Mouse (Mus musculus): Measurements from ENCODE around the gene Olfr13. TPM values are rescaled to one million over a fixed set of nuclear protein-coding genes. Genes with fewer than 3 reads are reported as not detected.
"Not testable (repeated sequence)": the region's sequence is repeated elsewhere in the genome, so short reads cannot be mapped to it uniquely, and the experiment has no call there.

Gene Olfr13
- not detected in 2 replicates for polyA plus RNA-seq (2016; fragmentation: Nextera tagmentation; extraction: Ambion mirVana)

DNA sequence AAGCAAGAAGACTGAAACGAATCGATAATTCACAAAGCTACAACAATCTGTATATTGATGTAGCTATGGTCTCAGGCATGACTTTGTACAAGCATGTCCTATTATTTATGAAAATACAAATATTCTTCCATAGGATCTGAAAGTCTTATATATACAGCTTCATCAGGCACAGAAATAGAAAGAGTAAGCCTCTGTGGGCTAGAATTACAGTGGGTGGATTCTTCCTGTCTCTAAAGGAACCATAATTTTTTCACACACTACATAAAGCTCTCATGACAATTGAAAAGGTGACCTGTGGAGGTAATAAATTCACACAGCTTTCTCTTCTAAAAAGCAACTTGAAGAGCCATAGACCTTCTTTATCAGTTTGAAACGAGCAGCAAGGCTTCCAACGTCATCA, at the start of gene Olfr13:
TSS of gene Olfr13 (plus strand) at position 301 of the 400 bp plus-strand sequence.
- no peaks in the 10 kb centered on the region for H3K9me3 ChIP-seq (replicated peaks)
- WGBS = 82% methylated on average over 4 of the region's 4 CpGs
- DNase-seq (ENCODE audit: low spot score) = no peak

DNA sequence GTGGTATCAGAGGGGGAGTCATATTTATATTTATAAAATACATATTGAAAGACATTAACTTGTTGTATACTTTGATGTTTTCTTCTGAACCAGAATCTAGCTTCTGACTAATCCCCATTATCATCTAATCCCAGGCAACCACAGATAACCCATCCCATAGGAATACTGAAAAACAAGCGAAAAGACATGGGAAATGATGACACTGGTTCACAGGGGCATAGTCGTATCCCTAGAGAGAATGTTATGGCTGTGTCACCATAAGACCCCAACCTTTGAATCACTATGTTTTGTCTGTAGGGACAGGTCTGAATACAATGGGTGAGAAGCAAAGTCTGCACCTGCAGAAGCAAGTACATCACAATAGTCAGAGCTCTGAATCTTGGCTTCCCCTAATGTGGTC, 25.7 kb upstream of the Olfr13 start, which contains the start of gene Olfr237-ps1:
TSS of gene Olfr237-ps1 (plus strand) at position 301 of the 400 bp plus-strand sequence.
- 93% methylated on average over 2 of the region's 2 CpGs for WGBS
- H3K36me3 ChIP-seq; H3K9me3 ChIP-seq (replicated peaks); H3K4me3 ChIP-seq; H3K27ac ChIP-seq; DNase-seq (ENCODE audit: low spot score); H3K4me1 ChIP-seq; H3K27me3 ChIP-seq (ENCODE audit: low read depth, poor library complexity, severe bottlenecking): not testable (repeated sequence)

More for the DNA sequence above, at the start of gene Olfr13:
- Histone ChIP-seq H3K27ac (no peak within 1 kb of the TSS), H3K36me3 (no peaks in the 10 kb centered on the region), H3K4me3 (no peak within 1 kb of the TSS), H3K27me3 (ENCODE audit: low read depth, poor library complexity, severe bottlenecking) (no peaks in the 10 kb centered on the region), H3K4me1 (no peaks in the 10 kb centered on the region)

DNA sequence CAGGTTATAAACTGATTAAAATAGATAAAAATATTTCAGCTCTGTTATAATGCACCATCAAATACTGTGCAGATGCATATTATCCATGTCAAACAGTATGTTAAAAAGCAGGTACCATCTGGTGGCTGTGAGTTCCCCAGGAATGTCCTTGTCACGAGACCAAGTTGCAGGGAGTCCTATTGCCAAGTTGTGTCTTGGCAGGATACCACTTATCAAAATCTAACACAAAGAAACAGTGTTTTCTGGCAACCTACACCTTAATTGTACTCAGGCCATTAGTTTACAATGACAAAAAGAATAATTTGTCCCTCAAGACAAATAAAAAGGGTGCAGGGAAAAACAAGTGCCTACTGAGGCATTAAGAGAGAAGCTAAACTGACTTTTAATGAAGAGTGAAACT, 12.4 kb upstream of the Olfr13 start:
- DNase-seq (ENCODE audit: low spot score) = no peak
- H3K4me3 ChIP-seq = no peak overlapping the region
- no peaks in the 10 kb centered on the region for H3K27me3 ChIP-seq (ENCODE audit: low read depth, poor library complexity, severe bottlenecking)
- no peak overlapping the region for H3K27ac ChIP-seq
- H3K4me1 ChIP-seq = no peaks in the 10 kb centered on the region
- no peaks in the 10 kb centered on the region for H3K9me3 ChIP-seq (replicated peaks)
- H3K36me3 ChIP-seq = no peaks in the 10 kb centered on the region
- 62% methylated on average over 1 of the region's 1 CpGs for WGBS

DNA sequence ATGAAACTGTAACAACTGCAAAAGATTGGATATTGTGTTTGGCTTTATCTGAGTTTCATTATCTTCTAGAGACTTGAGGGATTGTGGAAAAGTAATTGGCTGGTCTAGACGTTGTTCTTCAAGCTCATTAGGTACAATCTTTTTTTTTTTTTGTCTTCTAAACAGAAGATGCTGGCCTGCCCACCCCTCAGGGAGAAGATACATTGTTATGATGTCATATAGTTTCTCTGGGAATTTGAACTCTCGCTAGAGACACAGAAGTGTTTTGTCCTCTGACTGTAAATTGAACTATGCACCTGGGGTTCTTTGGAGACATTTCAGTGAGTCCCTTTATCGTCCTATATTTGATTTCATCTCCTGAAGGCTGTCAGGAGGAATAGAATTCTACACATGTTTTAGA, 9.0 kb upstream of the Olfr13 start, which contains the start of gene Olfr437:
TSS of gene Olfr437 (plus strand) at position 301 of the 400 bp plus-strand sequence.
- Histone ChIP-seq H3K36me3 (no peaks in the 10 kb centered on the region), H3K27ac (no peak within 1 kb of the TSS), H3K4me3 (no peak within 1 kb of the TSS), H3K9me3 (replicated peaks) (no peaks in the 10 kb centered on the region), H3K27me3 (ENCODE audit: low read depth, poor library complexity, severe bottlenecking) (no peaks in the 10 kb centered on the region), H3K4me1 (no peaks in the 10 kb centered on the region)
- 83% methylated on average over 3 of the region's 3 CpGs for WGBS
- no peak for DNase-seq (ENCODE audit: low spot score)

DNA sequence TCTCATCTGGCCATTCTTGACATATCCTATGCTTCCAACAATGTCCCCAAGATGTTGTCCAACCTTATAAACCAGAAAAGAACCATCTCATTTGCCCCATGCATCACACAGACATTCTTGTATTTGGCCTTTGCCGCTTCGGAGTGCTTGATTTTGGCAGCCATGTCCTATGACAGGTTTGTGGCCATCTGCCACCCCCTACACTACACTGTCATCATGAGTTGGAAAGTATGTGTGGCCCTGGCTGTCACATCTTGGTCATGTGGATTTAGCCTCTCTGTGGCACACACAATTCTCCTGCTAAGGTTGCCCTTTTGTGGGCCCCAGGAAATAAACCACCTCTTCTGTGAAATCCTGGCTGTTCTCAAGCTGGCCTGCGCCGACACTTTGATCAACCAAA, 4.7 kb upstream of the Olfr13 start:
- H3K36me3 ChIP-seq = no peaks in the 10 kb centered on the region
- H3K9me3 ChIP-seq (replicated peaks) = no peaks in the 10 kb centered on the region
- H3K4me3 ChIP-seq = no peak overlapping the region
- DNase-seq (ENCODE audit: low spot score) = no peak
- H3K4me1 ChIP-seq = no peaks in the 10 kb centered on the region
- H3K27ac ChIP-seq = no peak overlapping the region
- no peaks in the 10 kb centered on the region for H3K27me3 ChIP-seq (ENCODE audit: low read depth, poor library complexity, severe bottlenecking)
- WGBS = 91% methylated on average over 4 of the region's 4 CpGs

DNA sequence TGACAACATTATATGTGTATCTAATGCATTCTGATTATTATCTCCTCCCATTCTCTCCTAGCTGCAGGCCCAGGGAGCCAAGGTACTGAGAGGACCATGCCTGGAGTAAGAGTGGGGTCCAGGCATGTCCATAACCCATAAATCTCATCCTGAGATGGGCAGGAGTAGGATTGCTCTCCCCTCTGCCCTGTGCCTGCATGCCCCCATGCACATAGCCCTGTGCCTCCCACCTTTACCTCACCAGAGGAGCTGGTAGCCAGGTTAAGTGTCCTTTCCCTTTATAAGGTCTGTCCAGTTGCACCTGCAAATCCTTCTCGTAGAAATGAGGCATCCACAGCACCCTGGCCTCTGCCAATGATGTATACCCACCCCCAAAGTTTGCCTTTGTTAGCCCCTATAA, 6.2 kb downstream of the Olfr13 start:
- H3K4me3 ChIP-seq = no peak overlapping the region
- no peaks in the 10 kb centered on the region for H3K9me3 ChIP-seq (replicated peaks)
- H3K27ac ChIP-seq = no peak overlapping the region
- 65% methylated on average over 1 of the region's 1 CpGs for WGBS
- no peak for DNase-seq (ENCODE audit: low spot score)
- no peaks in the 10 kb centered on the region for H3K36me3 ChIP-seq
- H3K27me3 ChIP-seq (ENCODE audit: low read depth, poor library complexity, severe bottlenecking) = no peaks in the 10 kb centered on the region
- H3K4me1 ChIP-seq = no peaks in the 10 kb centered on the region

DNA sequence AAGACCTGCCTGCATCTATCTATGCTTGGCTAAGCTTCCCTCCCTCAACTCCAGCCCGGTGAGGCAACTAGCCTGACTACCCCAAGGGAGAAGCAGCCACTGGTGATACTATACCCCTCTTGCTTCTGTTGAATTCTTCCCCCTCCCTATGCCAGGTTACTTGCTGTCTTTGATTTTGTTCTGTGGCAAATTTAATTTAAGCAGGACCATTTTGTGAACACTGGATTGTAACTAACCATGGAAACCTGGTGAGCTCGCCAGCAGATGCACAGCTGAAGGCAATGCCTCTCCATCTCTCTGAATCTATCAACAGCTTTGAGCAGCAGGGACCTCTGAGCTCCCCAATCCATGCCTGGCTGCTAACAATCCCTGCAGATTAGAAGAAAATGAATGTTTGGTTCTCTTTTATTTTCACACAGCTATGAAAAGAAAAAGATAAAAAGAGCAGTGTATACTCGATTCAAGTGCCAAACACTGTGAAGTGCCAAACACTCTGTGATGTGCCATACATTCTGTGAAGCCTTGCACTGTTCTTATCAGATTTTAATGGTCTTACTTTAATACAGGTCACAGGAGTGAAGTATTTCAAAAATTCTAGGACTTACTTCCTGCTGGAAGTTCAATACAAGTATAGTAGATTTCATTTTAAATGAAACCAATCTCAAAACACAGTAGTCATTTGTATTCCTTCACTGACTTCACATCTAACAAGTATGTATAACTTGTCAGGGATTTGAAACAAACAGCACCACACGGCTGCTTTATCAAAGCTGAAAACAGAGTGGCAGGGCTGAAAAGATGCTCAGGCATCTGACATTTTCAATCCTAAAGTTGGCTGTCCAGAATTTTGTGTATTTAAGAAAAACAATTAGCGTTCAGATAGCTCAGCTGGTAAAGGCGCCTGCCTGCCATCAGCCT, 6.9 kb downstream of the Olfr13 start:
- no peaks in the 10 kb centered on the region for H3K4me1 ChIP-seq
- no peak overlapping the region for H3K4me3 ChIP-seq
- 81% methylated on average over 6 of the region's 6 CpGs for WGBS
- H3K27me3 ChIP-seq (ENCODE audit: low read depth, poor library complexity, severe bottlenecking) = no peaks in the 10 kb centered on the region
- H3K9me3 ChIP-seq (replicated peaks) = no peaks in the 10 kb centered on the region
- no peaks in the 10 kb centered on the region for H3K36me3 ChIP-seq
- no peak for DNase-seq (ENCODE audit: low spot score)
- H3K27ac ChIP-seq = no peak overlapping the region

DNA sequence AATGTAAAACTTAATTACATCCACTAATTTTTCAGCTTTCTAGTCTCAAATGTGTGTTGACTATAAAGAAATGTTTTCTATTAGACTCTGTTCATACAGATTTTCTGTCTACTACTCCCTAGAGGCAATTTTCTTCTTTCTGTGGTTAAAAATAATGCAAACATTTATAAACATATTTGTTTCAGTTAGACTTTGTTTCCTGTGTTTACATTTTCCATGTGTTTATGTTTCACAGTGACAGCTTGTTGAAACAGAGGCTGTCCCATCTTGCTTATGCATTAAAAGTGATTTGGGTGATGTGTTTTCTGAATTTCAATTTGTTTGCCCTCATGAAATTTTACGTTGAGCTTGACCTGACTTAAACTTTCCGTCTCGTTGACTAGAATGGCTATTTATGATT, 19.0 kb downstream of the Olfr13 start:
- no peak for DNase-seq (ENCODE audit: low spot score)
- H3K4me1 ChIP-seq = no peaks in the 10 kb centered on the region
- no peaks in the 10 kb centered on the region for H3K36me3 ChIP-seq
- no peaks in the 10 kb centered on the region for H3K9me3 ChIP-seq (replicated peaks)
- H3K27ac ChIP-seq = no peak overlapping the region
- H3K27me3 ChIP-seq (ENCODE audit: low read depth, poor library complexity, severe bottlenecking) = no peaks in the 10 kb centered on the region
- WGBS = 92% methylated on average over 3 of the region's 3 CpGs
- H3K4me3 ChIP-seq = no peak overlapping the region

DNA sequence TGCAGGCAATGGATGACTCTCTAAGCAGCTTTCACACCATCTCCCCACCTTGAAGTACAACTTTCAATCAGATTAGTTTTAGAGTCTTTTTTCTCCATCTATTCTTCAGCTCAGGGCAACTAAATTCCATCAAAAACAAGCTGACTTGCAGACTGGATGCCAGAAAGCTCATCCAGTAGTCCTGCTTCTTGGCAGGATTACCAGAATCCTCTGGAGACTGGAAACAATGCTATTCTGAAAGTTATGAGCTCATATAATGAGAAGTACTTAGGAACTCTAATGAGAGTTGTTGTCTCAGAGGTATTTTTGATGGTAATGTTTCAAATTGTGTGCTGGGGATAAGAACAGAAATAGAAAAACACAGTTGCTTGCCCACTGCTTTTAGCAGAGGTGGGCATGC, 24.8 kb downstream of the Olfr13 start, which contains the start of gene Olfr435:
TSS of gene Olfr435 (plus strand) at position 366 of the 400 bp plus-strand sequence.
- no peaks in the 10 kb centered on the region for H3K9me3 ChIP-seq (replicated peaks)
- DNase-seq (ENCODE audit: low spot score) = no peak
- H3K4me3 ChIP-seq = no peak within 1 kb of the TSS
- H3K27me3 ChIP-seq (ENCODE audit: low read depth, poor library complexity, severe bottlenecking) = no peaks in the 10 kb centered on the region
- H3K36me3 ChIP-seq = no peaks in the 10 kb centered on the region
- H3K4me1 ChIP-seq = no peaks in the 10 kb centered on the region
- H3K27ac ChIP-seq = no peak within 1 kb of the TSS

DNA sequence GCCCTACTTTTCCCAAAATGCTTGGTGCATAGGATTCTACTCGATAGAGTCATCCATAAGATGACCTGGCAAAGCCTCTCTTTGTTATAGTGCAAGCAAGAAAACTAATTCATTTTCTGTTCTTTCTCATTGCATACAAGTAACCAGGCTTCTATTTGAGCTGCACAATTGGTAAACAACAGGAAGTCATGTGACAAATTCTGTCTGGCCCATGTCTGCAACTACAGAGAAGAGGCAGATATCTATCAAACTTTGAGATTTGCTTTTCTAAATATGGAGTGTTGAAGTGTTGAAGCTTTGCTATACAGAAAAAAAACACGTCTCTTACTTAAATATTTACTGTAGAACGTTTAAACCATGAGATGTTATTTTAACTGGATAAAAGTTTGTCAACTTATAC, 26.2 kb downstream of the Olfr13 start:
- Histone ChIP-seq H3K4me3 (no peak overlapping the region), H3K27ac (no peak overlapping the region), H3K9me3 (replicated peaks) (no peaks in the 10 kb centered on the region), H3K36me3 (no peaks in the 10 kb centered on the region), H3K27me3 (ENCODE audit: low read depth, poor library complexity, severe bottlenecking) (no peaks in the 10 kb centered on the region), H3K4me1 (no peaks in the 10 kb centered on the region)
- 86% methylated on average over 3 of the region's 3 CpGs for WGBS
- DNase-seq (ENCODE audit: low spot score) = no peak

DNA sequence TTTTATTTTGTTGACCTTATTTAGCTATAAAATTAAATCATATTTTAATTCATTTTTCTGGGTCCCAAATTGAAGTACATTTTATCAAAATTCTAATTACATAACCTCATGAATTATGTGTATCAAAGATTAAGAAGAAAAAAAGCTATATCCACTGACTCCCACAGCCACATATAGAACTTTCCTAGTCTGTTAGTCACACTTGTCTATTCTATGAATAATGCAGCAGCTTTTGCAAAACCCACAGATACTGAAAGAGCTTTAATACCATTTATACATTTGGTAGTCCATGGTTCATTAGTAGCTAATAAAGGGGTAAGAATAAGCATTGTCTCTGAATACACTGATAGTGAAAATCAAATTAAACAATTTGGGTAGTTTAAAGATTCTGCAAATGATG, 30.8 kb downstream of the Olfr13 start:
- no peak for DNase-seq (ENCODE audit: low spot score)
- Histone ChIP-seq H3K4me1 (no peaks in the 10 kb centered on the region), H3K27ac (no peak overlapping the region), H3K9me3 (replicated peaks) (no peaks in the 10 kb centered on the region), H3K36me3 (no peaks in the 10 kb centered on the region), H3K27me3 (ENCODE audit: low read depth, poor library complexity, severe bottlenecking) (no peaks in the 10 kb centered on the region), H3K4me3 (no peak overlapping the region)

DNA sequence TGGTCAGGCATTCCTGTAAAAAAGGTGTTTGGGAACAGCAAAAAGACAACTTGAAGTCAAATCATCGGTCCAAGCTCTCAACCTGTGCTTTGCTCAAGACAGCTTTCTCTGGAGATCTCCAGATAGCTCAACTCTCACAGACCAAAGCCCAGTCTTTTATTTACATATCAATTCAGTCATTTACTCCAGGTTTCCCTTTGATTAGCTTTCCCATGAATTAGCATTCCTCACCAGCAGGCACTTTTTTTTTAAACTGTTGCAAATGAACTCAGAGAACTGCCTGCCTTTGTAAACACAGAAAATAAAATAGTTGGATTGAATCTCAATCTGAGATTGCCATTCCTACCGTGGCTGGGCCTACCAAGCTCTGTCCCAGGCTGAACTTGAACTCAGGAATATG, 33.4 kb downstream of the Olfr13 start:
- Histone ChIP-seq H3K27me3 (ENCODE audit: low read depth, poor library complexity, severe bottlenecking) (no peaks in the 10 kb centered on the region), H3K9me3 (replicated peaks) (no peaks in the 10 kb centered on the region), H3K4me3 (no peak overlapping the region), H3K4me1 (no peaks in the 10 kb centered on the region), H3K27ac (no peak overlapping the region), H3K36me3 (no peaks in the 10 kb centered on the region)
- WGBS = 39% methylated on average over 2 of the region's 2 CpGs
- no peak for DNase-seq (ENCODE audit: low spot score)

DNA sequence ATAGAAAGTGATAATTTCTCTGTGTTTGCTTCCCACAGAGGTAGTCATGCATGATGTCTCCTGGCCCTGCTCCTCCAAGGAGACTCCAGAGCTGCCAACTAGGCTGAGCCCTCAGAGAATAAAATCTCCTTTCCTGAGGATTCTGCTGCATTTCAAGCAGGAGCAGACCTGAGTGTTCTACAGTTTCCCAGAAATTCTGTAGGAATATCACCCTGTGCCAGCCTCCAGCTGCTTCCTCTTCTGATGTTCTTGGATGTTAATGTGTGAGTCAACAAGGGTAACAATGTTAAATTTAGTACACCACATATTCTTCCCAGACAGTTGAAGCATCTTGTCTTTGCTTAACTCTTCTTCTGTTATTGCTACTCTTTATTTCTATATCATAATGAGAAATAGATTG, 40.9 kb downstream of the Olfr13 start, which contains the start of gene Olfr434:
TSS of gene Olfr434 (plus strand) at position 149 of the 400 bp plus-strand sequence.
- not testable (repeated sequence) for H3K27ac ChIP-seq; H3K9me3 ChIP-seq (replicated peaks); H3K4me1 ChIP-seq; DNase-seq (ENCODE audit: low spot score); H3K27me3 ChIP-seq (ENCODE audit: low read depth, poor library complexity, severe bottlenecking); H3K4me3 ChIP-seq; H3K36me3 ChIP-seq

Measured in limb, embryonic 10.5 days (tissue).